Mouse (Mus musculus) thymus, postnatal 0 days (tissue): ENCODE results near the gene Gm21188. TPM values are rescaled to one million over a fixed set of nuclear protein-coding genes. Genes with fewer than 3 reads are reported as not detected.
"Not testable (repeated sequence)": the region's sequence is repeated elsewhere in the genome, so short reads cannot be mapped to it uniquely, and the experiment has no call there.

Experiments used
- DNase-seq: peaks from one replicate; pipeline ENCODE4 v3.0.0-alpha.2; 2015; ENCODE audit warnings: low spot score
- polyA plus RNA-seq: library from polyadenylated mRNA; unstranded; fragments of >200 nt; fragmentation: Nextera tagmentation; extraction: Ambion mirVana; gene quantifications from 2 replicates; pipeline ENCODE4 v1.2.1, GENCODE M21; 2015

The Gm21188 gene
- 0.68 and 0.69 TPM in 2 replicates for polyA plus RNA-seq

DNA sequence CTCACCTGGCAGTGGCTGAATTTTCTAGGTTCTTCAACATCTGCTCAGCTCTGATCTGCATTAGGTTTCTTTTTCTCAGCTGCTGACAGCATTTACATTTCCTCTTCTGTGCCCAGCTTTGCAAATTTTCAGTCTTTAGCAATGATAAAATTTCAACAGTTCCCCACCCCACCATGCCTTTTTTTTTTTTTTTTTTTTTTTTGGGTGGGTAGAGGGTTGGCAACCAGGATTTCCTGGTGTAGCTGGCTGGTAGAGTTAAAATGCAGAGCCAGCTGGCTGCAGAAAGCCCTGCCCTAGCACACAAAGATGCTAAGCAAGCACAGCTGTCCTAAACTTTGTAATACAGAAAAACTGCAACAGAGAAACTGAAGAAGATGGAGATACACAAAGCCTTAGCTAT lies at the start of gene Gm21188:
Gm21188 (minus strand) TSS at position 110 of the 400 bp plus-strand sequence.
- DNase-seq = not testable (repeated sequence)

DNA sequence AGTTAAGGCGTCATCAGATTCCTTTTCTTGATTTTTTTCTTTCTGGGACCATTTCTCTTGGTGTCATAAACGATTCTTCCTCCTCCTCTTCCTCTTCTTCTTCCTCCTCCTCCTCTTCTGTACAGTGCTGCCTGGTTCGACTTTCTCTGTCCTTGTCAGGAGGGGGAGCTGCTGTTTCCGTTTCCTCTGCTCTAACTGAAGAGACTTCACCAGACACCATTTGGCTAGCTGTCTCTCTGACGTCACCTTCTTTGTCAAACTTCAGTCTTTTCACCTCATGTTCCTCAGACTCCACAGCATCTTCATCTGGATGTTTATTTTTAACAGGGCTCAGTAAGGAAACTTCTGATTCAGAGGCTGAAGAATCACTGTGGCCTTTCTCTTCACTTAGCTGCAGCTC lies 47.3 kb upstream of the Gm21188 start:
- not testable (repeated sequence) for DNase-seq

DNA sequence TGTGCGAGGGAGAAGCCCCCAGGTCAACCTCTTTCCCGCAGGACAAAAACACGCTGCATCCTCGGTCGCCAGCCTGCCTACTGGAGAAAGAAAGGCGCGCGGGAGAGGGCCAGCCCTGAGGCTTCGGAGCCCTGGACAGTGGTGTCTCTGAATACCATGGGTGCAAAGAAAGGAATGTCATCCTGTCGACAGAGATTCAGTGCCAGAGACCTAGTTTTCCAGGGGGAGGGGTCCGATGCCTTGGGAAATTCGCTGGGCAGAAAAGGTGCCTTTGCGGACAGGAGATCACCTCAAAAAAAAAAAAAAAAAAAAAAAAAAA lies 44.9 kb upstream of the Gm21188 start:
- not testable (repeated sequence) for DNase-seq

DNA sequence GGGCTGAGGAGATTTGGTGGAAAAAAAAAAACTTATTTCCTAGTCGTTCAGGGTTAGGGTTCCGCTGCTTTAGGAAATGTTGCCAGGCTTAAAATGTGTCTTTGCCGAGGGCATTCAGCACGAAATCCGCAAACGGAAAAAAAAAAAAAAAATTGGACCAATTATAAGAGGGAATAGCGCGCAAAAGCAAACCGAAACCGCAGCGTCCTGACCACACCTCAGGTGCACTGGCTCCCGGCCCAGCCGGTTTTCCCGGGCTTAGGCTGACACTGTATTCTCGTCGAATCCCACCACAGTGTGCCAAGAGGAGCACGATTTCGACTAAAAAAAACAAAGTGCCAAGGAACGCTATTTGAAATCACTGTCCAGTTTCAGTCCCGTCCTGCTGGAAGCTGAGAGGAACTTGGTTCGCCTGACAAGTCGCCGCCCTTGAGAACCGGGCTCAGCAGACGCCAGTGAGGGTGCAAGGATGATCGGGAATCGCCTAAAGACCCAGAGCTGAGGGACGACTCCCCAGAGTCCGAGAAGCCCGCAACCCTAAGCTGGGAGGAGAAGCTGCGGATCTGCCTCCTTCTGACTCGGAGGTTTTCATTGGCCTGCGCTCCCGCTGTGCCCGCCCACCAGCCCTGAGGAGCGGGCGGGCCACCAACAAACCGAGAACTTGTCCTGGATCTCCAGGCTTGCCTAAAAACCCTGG lies 44.4 kb upstream of the Gm21188 start:
- DNase-seq = not testable (repeated sequence)

DNA sequence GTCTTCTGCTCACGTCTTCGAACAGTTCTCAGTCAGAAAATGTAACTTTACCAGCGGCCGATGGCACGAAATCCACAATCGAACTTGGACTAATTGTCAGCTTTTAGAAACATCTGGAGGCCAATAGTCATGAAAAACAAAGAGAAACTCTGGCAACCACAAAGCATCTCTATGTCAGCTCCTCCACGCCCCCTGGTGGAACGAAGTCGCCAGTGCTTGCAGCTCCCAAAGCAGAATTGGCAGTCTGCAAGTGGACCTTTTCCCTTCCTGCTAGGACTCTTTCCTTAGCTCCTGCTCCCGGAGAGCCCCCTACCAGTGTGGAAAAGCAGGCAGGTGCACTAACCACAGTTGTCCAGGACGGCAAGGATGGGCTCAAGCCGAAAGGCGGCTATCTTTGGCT lies 41.0 kb upstream of the Gm21188 start:
- DNase-seq = not testable (repeated sequence)

DNA sequence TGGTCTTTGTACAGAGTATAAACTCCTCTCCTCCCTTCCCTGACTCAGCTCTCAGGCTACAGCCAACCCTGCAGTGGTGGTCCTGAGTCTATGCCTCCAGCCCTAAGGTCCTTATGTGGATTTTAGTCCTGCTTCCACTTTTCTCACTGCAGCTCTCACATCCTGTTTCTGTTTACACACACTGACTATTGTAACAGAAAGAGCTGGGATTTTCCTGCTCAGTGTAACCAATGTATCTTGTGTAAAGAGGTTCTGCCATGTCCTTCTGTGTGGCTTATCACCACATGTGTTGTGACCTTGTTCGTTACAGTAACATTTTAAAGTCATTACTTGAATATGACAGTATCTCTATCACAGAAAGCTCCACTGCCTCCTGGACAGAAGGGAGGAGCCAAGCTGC lies 27.6 kb upstream of the Gm21188 start:
- DNase-seq = not testable (repeated sequence)

DNA sequence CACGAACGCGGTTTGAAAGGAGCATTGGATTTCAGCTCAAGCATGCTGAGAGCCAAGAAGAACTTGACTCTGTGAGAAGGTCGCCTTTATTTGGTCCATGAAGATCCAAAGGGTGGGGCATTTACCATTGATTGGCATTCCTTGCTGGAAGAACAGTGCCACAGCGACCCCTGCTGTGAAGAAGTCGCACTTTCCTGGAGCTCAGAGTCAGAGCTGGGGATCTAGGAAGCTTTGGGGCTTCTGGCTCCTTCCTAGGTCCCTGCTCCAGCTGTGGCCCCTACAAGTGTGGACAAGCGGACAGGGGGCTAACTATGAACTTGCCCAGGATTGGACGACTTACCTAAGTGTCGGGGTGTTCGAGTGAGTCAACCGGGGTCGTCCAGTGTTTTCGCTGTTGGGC lies 18.9 kb upstream of the Gm21188 start:
- DNase-seq = not testable (repeated sequence)

DNA sequence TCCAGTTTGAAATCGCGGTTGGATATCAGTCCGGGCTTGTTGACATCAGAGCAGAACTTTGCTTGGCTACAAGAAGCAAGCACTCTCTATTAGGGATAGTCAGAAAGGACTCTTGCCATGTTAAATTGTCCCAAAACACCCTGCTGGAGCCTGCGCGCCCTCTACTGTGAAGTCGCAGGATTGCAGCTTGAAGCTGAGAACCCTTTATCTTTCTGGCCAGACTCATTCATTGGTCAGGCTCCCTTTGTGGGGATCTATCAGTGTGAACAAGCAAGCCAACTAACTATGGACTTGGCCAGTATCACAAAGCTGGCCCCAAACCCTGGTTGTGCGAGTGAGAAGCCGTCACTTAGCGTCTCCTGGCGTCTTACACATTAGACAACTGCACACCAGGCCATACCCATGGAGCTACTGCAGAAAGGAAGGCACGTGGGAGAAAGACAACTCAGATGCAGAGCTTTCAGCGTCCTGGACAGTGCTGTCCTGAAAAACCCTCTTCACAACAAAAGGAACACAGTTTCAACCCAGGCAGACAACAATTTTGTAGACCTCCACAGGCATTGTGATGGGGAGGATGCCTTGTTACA lies 18.1 kb upstream of the Gm21188 start:
- not testable (repeated sequence) for DNase-seq

DNA sequence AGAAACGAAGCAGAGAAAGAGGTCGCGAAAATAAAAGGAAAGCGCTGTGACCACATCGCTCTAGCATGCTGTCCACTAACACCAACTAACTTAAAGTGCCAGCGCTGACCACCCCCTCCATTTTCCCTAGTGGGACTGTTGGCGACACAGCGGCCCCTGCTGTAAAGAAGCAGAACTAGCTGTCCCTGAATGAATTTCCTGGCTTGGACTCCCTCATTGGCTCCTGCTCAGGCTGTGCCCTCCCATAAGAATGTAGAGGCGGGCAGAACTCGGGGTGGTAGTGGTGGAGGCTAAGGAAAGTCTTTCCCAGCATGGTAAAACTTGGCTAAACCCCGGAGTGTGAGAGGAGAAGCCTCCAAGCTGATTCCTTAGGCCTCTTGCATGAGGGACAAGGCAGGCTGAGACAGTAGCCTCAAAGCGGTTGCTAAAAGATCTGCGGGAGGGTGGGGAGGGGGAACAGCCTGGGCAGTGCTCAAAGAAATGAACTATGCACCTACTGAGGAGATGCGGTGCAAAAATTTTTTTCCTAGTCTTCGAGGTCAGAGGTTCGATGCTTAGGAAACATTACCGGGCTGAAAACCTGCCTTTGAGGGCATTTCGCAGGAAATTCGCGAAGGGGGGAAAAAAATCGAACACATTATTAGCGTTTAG lies 11.6 kb upstream of the Gm21188 start:
- not testable (repeated sequence) for DNase-seq

DNA sequence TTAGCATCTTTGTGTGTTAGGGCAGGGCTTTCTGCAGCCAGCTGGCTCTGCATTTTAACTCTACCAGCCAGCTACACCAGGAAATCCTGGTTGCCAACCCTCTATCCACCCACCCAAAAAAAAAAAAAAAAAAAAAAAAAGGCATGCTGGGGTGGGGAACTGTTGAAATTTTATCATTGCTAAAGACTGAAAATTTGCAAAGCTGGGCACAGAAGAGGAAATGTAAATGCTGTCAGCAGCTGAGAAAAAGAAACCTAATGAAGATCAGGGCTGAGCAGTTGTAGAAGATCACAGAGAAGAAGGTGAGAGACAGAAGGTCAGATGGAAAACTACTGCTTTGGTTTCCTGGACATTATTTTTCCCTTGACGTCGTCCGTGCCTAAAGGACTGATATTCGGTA lies 10.9 kb upstream of the Gm21188 start:
- DNase-seq = not testable (repeated sequence)

DNA sequence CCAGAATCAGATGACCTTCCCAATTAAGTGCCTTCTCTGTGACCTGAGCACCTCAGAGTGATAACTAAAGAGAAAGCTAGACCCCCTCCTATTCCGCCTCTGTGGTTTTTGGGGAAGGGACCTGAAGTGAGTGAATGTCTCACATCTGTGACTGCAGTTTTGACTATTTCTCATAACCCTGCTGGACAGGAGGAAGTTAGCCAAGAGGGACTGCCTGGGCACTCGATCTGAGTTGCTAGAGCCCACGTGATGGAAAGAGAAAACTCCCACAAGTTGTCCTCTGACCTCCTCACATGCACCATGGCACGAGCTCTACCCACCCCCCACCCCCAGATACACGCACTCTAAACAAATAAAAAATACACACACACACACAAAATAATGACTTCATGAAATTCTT lies 3.4 kb downstream of the Gm21188 start:
- DNase-seq = not testable (repeated sequence)

DNA sequence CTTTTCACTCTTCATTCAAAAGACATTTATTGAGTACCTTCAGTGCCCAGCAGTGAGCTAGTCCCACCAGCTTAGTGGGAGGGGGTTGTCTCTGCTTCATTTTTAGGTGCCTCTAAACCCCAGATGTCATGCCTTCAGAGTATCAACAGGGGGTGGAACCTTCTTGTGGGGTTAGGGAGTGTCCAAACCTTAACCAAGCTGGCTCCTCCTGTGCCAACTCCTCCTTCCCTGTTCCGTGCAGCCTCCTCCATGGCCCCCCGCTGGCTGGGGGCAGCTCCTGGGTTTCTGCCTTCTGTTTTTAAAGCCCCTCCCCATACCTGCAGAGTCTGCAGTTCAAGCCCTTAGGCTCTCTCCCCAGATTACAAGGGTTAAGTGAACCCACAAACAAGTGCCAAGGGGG lies 3.8 kb downstream of the Gm21188 start:
- DNase-seq = not testable (repeated sequence)

DNA sequence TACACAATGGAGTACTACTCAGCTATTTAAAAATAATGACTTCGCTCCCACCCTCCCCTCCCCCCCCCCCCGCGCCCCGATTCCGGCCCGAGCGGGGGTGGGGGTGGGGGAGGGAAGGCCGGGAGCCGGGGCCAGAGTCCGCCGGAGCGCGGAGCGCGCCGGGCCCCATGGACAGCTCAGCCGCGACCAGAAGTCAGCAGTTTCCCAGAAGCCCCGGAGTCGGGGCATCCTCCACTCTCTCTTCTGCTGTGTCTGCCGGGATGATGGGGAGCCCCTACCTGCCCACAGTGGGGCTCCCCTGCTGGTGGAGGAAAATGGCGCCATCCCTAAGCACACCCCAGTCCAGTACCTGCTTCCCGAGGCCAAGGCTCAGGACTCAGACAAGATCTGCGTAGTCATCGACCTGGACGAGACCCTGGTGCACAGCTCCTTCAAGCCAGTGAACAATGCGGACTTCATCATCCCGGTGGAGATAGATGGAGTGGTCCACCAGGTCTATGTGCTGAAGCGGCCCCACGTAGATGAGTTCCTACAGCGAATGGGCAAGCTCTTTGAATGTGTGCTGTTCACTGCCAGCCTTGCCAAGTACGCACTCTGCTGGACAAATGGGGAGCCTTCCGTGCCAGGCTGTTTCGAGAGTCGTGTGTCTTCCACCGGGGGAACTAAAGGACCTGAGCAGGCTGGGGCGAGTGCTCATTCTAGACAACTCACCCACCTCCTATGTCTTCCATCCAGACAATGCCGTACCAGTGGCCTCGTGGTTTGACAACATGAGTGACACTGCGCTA lies 5.4 kb downstream of the Gm21188 start:
- not testable (repeated sequence) for DNase-seq

DNA sequence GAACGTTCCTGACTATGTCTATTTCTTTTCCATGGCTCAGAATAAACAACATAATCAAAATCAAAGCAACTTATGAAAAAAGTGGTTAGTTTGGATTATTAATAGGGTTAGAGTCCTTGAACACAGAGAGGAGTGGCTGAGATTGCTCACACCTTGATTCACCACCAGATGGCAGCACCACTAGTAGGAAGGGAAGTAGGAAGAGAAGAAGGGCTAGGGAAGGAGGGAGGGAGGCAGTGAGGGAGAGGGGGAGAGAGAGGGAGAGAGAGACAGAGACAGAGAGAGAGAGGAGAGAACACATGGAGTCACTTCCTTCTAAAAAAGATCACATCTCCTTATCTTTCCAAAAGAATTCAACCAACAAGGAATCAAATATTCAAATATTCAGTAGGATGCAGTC lies 10.8 kb downstream of the Gm21188 start:
- DNase-seq = not testable (repeated sequence)

DNA sequence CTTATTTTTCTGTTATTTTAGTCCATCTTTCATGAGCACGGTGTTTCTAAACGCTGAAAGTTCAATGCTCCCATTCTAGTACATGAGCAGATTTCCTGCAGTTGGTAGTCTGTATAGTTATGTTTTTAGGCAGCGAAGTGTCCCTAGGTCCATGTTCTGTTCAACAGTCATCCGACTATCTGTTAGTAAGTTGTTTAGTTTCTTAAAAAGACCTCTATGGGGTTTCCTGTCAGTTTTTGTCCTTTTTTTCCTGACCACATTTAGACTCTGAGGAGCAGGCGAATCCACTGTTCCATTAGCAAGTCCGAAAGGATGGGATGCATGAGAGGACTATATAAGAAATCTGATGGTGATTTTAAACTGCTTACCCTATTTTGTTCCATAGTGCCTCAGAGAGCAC lies 14.1 kb downstream of the Gm21188 start:
- DNase-seq = not testable (repeated sequence)

DNA sequence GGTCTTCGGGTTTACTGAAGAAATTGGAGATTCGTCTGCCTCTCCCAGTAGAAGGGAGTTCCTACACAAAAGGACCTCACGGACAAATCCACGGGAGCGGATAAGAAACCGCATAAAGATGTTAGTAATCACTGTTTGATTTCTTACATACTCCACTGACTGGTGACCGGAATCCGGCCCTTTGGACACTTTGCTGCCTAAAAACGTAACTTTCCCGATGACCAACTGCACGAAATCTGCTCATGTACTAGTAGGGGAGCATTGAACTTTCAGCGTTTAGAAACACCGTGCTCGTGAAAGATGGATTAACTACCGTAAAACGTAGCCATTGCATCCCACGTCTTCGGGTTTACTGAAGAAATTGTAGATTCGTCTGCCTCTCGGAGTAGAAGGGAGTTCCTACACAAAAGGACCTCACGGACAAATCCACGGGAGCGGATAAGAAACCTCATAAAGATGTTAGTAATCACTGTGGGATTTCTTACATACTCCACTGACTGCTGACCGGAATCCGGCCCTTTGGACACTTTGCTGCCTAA lies 15.3 kb downstream of the Gm21188 start:
- DNase-seq = not testable (repeated sequence)

DNA sequence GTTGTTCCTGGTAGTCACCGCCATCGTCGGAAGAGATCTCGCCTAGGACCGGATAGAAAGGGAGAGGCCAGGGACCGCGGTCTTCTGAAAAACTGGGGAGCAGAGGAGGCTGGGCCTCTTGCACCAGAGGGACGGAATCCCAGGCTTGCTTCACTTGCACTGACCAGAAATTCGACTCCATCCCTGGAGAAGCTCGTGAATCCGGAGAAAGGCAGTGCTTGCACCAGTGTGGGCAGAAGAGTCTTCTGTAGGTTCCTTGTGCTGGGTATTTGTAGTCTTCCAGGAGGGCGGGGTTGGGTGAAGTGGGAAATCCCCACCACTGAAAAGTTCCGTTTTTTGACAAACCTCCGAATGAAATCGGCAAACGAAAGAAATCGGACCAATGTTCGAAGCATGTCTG lies 16.8 kb downstream of the Gm21188 start:
- DNase-seq = not testable (repeated sequence)

DNA sequence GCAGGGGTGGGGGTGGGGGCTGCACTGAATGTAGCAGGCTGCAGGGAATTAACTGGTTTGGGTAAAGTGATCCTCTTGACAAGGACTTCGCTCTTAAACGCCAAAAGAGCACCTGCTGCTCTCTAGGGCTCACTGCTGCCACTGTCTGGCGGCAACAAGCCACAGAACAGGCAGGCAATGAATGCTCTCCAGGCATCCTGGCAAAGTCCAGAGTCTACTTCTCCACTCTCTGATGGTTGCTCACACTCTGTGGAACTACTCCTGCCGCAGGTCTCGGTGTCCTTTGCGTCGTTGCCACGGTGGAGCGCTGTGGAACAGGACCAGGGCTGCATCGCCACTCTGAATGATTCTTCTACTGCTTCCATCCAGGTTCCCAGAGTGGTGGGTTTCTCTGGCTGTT lies 17.4 kb downstream of the Gm21188 start:
- not testable (repeated sequence) for DNase-seq

DNA sequence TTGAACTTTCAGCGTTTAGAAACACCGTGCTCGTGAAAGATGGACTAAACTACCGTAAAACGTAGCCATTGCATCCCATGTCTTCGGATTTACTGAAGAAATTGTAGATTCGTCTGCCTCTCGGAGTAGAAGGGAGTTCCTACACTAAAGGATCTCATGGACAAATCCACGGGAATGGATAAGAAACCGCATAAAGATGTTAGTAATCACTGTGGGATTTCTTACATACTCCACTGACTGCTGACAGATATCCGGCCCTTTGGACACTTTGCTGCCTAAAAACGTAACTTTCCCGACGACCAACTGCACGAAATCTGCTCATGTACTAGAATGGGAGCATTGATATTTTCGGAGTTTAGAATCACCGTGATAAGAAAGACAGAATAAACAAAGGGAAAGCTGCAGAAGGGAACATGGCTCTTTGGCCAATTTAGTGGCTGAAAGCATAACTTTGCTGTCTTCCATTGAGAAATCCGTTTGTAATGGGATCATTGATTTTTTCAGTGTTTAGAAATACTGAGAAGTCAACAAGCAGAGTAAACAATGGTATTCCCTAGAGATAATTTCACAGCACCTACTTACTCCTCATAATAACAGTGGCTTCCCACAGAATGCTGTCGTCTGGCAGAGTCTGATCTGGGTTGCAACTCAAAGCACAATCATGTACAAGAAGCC lies 18.3 kb downstream of the Gm21188 start:
- DNase-seq = not testable (repeated sequence)

DNA sequence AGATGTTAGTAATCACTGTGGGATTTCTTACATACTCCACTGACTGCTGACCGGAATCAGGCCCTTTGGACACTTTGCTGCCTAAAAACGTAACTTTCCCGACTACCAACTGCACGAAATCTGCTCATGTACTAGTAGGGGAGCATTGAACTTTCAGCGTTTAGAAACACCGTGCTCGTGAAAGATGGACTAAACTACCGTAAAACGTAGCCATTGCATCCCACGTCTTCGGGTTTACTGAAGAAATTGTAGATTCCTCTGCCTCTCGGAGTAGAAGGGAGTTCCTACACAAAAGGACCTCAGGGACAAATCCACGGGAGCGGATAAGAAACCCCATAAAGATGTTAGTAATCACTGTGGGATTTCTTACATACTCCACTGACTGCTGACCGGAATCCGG lies 20.3 kb downstream of the Gm21188 start:
- DNase-seq = not testable (repeated sequence)

DNA sequence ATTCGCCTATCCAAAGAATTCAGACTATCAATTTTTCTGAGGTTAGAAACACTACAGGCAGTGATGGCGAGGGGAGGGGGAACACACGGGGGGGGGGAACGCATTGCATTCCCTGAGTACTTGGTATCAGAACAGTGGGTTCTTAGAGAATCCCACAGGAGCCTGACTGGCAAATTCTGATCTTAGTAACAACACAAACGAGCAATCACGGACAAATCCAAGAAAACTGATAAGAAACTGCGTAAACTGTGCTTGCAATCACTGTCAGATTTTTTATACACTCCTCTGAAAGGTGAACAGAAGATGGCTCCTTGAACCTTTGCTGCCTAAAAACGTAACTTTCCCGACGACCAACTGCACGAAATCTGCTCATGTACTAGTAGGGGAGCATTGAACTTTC lies 24.6 kb downstream of the Gm21188 start:
- not testable (repeated sequence) for DNase-seq
